Mouse (Mus musculus) granulocyte monocyte progenitor cell, adult 5-6 weeks (primary cell): Measurements from ENCODE around the gene Polr2b. TPM values are rescaled to one million over a fixed set of nuclear protein-coding genes. Genes with fewer than 3 reads are reported as not detected.

ENCODE experiments used
- ATAC-seq: replicated peaks from 2 replicates; pipeline ENCODE4 v1.8.0; 2016; ENCODE audit warnings: mild to moderate bottlenecking, moderate TSS enrichment, inconsistent platforms; ENCODE audit not compliant: poor library complexity, severe bottlenecking
- total RNA-seq, 2 experiments: library from RNA; stranded (forward) in 1 of 2; stranded (reverse) in 1 of 2; fragments of 200-712, 200-1000 nt in 1 of 2; fragments of >200 nt in 1 of 2; fragmentation: Nextera tagmentation in 1 of 2; gene quantifications; 2 replicates each; pipeline ENCODE4 v1.2.3; 2014 to 2017

The Polr2b gene
- 61.4 and 71.7 TPM in 2 replicates for total RNA-seq (2014; fragmentation: Nextera tagmentation)
- total RNA-seq (2017): 136 and 140 TPM in 2 replicates

DNA sequence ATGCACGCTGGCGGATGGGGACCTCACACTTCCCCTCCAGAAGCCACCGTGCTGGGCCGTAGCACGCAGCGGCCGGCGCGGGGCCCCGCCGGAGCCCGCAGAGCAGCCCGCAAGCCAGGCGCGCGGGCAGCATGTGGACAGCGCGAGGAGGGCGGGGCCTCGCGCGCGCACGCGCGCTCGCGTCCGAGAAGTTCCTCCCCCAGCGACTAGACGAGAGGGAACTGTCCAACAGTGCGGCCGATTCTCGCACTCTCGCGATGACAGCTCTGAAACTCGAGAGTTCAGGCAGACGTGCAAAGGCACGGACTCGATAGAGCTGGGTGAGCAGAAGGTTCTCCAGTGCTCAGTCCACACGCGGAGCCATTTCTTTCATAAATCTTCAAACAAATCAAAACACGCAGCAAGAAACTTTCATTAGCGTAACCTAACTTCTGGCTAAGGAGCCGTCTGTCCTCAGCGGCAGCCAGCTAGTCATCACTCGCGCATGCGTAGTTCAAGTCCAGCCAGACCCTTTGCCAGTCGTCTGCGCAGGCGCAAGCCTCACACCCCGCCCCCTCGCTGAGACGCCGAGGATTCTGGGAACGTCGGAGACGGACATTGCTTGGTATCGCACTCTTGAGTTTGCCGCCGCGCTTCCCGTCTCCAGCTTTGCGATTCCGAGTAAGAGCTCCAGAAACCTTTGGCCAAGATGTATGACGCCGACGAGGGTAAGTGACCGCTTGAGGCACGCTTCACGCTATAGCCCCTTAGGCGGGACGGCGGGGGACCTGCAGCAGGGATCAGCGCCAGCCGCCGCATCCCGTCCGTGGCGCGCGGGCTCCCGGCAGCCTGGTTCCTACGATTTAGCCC is at the start of gene Polr2b, which contains the start of gene Noa1:
Gene Polr2b (plus strand): TSS at position 224 of the 849 bp plus-strand sequence.
Gene Noa1 (minus strand): TSS at position 161 of the 849 bp plus-strand sequence.
- ATAC-seq: peak; percentile 78

DNA sequence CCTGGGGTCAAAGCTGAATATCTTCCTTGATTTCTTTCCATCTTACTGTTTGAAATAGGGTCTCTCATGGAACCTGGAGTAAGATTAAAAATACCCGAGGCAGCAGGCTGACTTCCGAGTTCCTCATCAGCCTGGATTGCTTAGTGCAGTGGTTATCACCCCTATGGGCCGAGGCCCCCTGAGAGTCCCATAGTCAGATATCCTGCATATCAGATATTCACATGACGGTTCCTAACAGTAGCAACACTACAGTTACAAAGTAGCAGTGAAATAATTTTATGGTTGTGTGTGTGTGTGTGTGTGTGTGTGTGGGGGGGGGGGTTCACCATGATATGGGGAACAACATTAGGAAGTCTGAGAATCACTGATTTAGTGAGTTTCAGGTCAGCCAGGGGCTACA is 48.8 kb upstream of the Polr2b start:
- no peak for ATAC-seq

DNA sequence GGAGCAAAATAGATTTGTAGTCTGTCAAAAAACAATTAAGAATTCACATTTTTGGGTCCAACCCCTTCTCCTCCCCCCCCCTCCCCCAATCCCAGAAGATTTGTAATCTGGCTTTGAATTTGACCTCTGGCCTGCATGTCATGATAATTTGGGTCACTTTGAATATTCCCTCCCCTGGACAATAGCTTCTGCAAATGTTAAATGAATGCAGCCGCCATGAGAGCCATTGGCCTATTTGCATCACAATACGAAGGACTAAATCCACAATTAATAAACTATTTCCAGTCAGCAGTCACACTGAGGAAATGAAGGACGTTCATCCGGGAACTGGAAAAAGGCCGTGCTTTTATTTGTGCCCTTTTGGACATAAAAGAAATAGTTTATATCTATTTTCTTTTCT is 47.8 kb upstream of the Polr2b start:
- ATAC-seq: no peak

DNA sequence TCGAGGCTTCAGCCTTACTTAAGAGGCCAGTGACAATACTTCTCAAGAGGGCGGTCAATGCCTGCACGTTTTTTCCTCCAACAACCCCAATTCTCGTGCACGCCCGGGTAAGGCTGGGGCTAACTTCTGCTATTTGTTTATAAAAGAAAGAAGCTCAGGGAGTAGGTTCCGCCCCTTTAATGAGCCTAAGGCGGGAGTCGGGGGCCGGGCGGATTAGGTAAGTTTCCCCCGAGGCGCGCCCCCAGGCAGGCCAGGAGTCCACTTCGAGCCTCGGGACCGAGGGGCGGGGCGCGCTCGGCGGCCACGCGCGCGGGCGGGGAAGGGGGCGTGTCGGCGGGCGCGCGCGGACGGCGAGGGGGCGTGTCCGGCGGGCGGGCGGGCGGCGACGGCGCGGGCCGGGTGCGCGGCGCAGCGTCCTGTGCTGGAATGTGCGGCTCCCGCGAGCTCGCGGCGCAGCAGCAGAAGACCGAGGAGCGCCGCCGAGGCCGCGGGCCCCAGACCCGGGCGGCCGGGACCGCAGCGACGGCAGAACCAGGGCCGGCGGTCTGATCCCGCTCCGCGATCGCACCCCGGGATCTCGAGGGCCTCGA is 44.8 kb upstream of the Polr2b start, which contains the start of gene Rest:
Gene Rest (plus strand): TSS at position 411 of the 590 bp plus-strand sequence.
- peak; percentile 78 for ATAC-seq

DNA sequence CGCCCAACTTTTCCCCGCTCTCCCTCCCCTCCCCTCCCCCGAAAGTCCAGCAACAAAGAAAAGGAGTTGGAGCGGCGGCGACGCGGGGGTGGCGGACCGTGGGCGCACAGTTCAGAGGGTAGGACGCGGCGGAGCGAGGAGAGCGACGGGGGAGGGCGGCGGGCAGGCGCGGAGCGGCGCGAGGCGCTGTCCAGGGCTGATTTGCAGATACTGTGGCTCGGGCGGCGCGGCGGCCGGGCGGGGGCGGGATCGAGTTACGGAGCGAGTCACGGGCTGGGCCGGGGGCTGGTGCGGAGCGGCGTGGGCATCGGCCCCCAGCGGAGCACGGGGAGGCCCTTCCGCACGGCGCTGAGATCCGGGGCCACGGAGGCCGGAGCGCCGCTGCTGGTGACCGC is 44.3 kb upstream of the Polr2b start:
- ATAC-seq: peak; percentile 45

DNA sequence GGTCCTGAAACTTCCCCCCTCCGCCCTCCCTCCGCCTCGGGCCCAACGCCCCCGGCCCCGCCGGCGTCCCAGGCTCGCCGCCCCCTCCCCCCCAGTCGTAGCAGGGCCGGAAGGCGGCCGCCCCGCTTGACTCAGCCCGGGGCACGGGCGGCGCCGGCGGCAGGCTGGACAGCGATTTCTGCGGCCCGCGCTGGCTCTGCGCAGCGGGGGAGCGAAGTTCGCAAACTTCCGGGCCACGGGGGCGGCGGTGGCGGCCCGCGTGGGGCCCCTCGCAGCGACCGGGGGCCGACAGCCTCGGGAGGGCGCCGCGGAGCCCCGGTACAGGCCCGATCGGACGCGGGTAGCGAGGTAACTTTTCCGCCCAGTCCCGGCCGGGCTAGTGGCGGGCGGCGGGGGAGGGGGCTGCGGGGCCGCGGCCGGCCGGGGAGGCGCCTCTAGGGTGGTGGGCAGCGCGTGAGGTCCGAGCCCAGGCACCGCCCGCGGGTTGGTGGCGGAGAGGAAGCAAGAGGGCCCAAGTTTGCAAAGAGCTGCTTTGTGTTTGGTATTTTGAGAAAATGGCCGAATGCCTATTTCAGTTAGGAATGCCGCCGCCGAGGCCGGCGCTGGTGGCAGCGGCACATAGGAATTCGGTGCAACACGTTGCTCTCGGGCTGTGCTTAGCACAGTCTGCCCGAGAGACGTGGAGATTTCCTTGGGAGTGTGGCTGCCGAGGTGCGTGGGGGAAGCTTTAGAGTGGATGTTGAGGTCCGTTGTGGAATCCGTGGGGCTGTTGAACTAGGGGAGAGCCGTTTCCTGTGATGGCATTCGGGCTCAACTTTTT is 43.7 kb upstream of the Polr2b start:
- peak; percentile 16 for ATAC-seq

DNA sequence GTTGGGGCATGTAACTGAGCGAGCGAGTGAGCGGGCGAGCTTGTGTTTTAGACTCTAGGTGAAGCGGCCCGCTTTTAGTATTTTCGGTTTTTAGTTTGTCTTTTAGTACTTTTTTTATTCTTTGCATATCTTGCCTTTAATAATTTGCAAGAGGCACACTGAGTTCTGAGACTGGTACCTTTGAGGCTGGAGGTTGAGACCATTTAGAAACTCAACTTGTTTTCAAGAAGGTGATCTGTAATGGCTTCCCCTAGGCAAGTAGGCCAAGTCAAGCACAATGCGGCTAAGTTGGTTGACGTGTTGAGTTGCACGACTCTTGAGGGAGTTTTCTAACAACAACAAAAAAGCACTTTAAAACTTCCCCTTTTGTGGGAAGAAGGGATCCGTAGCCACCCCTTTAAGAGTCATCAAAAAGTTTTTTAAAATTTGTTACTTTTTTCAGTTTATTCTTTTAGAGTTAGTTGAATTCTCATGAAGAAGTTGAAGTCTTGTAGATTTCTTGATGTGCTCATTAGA is 43.0 kb upstream of the Polr2b start:
- peak; percentile 32 for ATAC-seq

DNA sequence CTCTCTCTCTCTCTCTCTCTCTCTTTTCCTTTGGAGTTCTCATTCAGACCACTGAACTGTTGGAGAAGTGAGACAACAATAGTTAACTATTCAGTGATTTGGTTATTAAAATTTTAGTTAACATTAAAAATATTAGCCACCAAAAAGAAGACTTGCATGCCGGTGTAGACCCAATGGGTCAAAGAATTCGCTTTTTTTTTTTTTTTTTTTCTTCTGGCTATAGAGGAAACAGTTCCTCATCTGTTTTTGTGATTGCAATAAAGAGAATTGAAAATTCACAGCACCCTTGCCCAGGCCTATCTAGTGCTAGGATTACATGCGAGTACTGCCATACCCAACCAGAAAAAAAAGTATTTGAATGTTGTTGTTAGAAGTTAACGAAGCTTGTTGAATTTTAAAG is 42.5 kb upstream of the Polr2b start:
- ATAC-seq: no peak

DNA sequence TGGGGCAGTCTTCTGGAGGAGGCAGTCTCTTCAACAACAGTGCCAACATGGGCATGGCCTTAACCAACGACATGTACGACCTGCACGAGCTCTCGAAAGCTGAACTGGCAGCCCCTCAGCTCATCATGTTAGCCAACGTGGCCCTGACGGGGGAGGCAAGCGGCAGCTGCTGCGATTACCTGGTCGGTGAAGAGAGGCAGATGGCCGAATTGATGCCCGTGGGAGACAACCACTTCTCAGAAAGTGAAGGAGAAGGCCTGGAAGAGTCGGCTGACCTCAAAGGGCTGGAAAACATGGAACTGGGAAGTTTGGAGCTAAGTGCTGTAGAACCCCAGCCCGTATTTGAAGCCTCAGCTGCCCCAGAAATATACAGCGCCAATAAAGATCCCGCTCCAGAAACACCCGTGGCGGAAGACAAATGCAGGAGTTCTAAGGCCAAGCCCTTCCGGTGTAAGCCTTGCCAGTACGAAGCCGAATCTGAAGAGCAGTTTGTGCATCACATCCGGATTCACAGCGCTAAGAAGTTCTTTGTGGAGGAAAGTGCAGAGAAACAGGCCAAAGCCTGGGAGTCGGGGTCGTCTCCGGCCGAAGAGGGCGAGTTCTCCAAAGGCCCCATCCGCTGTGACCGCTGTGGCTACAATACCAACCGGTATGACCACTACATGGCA is 41.9 kb upstream of the Polr2b start:
- ATAC-seq: no peak

DNA sequence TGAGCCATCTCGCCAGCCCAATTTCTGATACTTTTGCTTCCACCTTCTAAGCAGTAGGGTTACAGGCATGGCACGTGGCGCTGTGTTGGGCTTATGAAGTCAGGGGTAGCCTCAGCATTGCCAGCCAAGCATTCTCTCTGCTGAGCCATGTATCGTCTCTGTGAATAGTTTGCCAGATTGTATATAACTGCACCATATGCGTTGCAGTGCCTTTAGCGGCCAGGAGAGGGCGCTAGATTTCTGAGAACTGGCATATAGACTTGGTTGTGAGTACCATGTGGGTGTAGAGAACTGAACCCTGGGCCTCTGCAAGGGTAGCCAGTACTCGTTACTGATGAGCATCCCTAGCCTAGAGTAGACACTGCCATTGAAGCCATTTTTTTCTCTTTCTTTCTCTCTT is 40.5 kb upstream of the Polr2b start:
- ATAC-seq: no peak

DNA sequence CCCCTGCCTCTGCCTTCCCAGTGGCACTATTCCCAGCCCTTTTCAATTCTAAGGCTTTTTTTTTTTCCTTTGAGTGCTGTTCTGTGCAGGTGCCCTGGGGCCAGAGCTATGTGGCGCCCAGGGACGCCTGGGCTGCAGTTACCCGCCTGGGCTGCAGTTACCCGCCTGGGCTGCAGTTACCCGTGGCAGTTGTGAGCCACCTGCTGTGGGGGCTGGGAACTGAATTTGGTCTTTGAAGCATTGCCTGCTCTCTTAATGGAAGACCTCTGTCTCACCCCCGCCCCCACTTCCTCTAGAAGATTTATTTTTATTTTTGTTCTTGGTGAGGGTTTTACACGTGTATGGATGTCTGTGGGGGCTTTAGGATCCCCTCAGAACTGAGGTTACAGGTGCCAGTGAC is 36.8 kb upstream of the Polr2b start:
- peak; percentile 45; the same call in 1 of the 2 replicates for ATAC-seq

DNA sequence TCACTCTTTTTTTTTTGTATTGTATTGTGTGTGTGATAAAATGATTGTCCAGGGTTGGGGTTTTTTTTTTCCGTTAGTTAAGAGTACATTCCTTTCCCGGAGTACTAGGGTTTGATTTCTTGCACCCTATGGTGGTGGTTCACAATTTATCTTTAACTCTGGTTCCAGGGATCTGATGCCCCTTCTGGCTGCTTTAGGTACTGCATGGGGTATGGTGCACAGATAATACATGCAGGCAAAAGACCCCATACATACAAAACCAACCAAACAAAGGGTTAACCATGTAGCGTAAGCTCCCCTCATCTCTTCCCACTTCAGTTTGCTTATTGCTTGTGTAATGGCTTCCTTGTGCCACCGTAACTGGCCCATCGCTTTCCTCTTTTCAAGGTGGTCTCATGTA is 34.0 kb upstream of the Polr2b start:
- ATAC-seq: peak; percentile 77

DNA sequence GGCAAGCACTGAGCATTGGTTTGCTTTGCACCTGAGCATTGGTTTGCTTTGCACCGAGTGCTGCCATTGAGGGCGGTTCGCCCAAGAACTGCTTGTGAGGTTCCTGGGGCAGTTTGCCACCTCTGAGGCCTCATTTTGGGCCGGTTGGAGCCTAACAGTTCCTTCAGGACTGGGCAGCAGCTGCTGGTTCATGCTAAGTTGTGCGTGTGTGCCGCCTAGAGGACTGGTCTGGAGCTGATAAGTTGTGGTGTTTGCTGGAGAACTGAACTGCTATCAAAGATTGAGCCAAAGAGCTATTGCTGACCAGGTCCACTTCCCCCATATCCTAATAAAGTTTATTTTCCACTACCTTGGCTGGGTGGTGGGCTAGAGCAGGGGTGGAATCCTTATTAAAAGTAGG is 32.7 kb upstream of the Polr2b start:
- ATAC-seq: no peak

DNA sequence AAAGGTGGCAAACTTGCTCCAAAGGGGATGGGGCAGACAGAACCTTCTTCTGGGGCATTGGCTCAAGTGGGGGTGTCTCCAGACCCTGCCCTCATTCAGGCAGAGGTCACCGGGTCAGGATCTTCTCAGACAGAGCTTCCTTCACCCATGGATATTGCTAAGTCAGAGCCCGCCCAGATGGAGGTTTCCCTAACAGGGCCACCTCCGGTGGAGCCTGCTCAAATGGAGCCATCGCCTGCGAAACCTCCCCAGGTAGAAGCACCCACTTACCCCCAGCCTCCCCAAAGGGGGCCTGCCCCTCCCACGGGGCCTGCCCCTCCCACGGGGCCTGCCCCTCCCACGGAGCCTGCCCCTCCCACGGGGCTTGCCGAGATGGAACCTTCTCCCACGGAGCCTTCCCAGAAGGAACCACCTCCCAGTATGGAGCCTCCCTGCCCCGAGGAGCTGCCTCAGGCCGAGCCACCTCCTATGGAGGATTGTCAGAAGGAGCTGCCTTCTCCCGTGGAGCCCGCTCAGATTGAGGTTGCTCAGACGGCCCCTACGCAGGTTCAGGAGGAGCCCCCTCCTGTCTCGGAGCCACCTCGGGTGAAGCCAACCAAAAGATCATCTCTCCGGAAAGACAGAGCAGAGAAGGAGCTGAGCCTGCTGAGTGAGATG is 28.3 kb upstream of the Polr2b start:
- ATAC-seq: no peak

DNA sequence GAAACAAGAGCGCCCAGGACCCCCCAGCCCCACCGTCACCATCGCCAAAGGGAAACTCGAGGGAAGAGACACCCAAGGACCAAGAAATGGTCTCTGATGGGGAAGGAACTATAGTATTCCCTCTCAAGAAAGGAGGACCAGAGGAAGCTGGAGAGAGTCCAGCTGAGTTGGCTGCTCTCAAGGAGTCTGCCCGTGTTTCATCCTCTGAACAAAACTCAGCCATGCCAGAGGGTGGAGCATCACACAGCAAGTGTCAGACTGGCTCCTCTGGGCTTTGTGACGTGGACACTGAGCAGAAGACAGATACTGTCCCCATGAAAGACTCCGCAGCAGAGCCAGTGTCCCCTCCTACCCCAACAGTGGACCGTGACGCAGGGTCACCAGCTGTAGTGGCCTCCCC is 27.7 kb upstream of the Polr2b start:
- ATAC-seq: no peak

DNA sequence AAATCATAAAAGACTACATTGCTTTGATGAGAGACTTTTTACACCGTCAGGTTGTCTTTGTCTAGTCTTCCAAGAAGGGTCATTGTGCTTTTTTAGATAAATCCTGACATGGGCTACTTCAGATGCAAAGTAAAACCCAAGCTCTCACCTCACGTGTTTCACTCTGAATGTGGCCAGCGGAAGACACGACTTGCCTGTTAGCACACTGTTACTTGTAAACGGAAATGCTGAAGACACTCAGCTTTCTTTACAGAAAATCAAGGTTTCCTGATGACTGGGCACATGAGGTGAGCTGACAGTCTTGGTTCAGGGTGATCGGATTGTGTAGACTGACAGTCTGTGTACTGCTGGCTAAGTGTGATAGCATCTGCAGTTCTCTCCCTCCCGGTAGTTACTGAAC is 24.3 kb upstream of the Polr2b start:
- no peak for ATAC-seq

DNA sequence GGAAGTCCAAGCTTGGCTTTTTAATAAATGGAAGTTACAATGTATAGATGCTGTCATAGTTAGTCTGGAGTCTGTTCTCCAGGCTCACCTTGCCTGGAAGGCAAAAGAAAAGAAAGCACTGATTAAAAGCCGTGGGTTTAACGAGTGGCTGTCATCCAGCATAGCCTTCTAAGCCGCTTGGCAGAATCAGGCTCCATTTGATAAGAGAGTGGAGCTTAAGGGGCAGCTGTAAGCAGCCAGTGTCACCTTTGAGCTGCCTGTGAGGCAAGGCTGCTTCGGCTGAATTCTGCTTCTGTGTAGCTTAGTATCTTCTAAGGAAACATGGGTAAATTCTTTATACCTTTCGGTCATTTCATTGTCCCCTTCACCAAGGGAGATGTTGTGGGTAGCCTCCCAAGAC is 23.0 kb upstream of the Polr2b start:
- ATAC-seq: no peak

DNA sequence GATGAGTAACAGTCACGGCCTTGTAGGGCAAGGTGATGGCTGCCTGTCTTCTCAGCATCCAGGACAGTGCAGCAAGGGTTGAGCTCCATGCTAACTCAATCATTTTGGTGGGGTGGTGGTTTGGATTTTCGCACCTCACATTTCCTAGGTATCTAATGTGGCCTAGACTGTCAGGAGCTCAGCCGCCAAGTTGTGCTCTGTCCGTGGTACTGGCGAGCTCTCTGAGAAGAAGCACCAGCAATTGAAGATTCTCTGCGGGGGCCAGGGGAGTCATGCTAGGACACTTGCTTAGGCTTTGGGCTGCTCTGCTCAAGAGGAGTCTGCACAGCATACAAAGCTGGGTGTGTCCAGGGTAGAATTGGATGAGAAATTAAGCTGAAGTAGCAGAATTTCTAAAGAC is 22.0 kb upstream of the Polr2b start:
- ATAC-seq: no peak

DNA sequence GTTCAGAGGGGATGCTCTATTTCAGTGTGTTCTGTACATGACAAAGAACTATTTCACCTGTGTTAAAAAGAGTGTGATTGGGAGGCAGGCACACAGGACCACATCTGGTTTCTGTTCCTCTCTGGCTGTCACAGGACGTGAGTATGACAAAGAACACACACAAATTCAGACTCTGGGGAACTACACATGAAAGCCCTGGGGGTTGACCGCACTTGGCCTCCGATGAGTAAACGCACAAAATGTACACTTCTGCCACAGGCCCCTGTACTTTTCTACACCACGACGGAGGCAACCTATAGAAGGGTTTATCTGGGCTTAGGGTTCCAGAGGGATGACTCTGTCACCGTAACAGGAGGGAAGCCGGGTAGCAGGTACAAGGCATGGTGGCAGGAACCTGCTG is 20.3 kb upstream of the Polr2b start:
- peak; percentile 19 for ATAC-seq

DNA sequence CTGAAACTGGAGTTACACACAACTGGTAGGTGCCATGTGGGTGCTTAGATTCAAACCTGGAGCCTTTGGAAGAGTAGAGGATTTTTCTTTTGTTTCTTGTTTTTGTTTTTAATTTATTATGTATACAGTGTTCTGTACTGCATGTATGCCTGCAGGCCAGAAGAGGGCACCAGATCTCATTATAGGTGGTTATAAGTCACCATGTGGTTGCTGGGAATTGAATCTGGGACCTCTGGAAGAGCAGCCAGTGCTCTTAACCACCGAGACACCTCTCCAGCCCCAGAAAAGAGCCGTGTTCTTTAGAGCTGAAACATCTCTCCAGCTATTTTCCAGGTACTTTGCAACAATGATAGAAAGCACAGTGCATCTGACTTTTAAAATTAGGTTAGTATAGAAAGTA is 19.3 kb upstream of the Polr2b start:
- no peak for ATAC-seq
